Mouse (Mus musculus) heart, postnatal 14 days (tissue): ENCODE measurements around the gene Tes. TPM values are rescaled to one million over a fixed set of nuclear protein-coding genes. Genes with fewer than 3 reads are reported as not detected.
A peak's percentile ranks its signal among the peaks of the same experiment; 100 is the strongest.

ENCODE experiments used
- DNase-seq, 2 experiments: peaks; one replicate each; pipeline ENCODE4 v3.0.0; 2021 to 2022
- intact Hi-C: fragments of 180-260 bp; cut with DNase I; formaldehyde crosslinking; loops from one replicate; pipeline ENCODE4 v1.15.1; 2025
- total RNA-seq, 2 experiments: library from RNA; stranded (reverse); gene quantifications; 2 replicates each; pipeline ENCODE4 v1.2.3; 2021

Tes gene
- total RNA-seq, 2 experiments from 2014 or later, result 5.8 to 8.9 TPM

GRCm38 (mm10) chr6:17072763-17073484 lies 8.0 kb downstream of the Tes start:
- intact Hi-C loops, result no loop called here
- no peak for DNase-seq

DNA sequence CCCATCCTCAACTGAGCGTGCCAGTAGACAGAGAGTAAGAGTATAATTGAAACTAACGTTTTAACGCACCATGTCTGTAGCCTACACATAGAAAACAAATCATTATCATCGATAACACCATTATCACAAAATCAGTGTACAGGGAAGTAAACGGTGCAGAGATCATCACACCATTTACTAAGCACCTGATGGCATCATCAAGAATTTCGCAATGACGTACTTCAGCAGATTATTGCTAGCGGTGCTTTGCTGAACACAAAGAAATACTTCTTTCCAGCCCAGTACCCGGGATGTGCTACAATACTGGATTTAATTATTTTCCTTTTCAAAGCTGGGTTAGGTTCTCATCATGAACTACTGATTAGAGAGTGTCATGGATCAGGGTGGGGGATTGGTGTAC lies 12.3 kb downstream of the Tes start:
- DNase-seq, result no peak
- intact Hi-C loops, result no loop called here

DNA sequence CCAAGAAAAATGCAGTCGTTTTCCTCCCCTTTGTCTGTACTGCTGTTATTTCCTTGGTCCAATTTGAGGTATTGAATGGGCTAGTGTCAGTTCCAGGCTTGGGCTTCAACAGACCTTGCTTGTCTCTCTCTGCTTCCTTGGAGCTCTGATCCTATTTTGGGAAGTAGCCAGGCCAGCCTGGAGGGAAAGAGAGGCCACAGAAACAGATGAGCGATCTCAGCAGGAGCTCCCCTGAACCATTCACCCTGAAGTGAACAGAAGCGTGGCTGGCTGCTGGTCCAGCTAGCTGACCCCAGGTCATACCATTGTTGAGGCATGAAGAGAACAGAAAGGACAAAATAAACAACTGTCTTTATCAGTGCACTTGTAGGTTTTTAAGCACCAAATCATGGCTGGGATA lies 12.8 kb downstream of the Tes start:
- intact Hi-C loops, result no loop called here
- DNase-seq, result no peak

GRCm38 (mm10) chr6:17079304-17079703 lies 14.4 kb downstream of the Tes start:
- DNase-seq, result peak in 1 of 2 experiments; percentile 18
- intact Hi-C loops, result no loop called here

- no peak for DNase-seq
- intact Hi-C loops, result no loop called here
These were observed 14.9 kb downstream of the Tes start for GRCm38 (mm10) chr6:17079826-17080225.

DNA sequence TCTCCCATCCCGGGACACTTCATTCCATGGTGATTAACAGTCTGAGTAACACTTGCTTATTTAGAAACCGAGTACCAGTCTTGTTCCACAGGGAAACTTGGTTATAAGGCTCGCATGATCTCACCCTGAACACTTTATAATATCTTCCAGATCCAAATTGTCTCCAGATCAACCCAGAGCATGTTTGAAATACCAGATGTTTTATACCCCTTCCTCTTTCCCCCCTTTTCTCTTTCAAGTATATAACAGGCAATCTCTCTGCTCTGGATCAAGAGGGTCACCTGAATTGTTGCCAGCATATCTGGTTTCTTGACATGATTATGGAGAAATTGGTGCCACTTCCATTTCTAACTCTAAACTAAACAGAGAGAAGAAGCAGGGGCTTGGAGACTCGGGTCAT lies 17.3 kb downstream of the Tes start:
- intact Hi-C loops, result no loop called here
- no peak for DNase-seq

DNA sequence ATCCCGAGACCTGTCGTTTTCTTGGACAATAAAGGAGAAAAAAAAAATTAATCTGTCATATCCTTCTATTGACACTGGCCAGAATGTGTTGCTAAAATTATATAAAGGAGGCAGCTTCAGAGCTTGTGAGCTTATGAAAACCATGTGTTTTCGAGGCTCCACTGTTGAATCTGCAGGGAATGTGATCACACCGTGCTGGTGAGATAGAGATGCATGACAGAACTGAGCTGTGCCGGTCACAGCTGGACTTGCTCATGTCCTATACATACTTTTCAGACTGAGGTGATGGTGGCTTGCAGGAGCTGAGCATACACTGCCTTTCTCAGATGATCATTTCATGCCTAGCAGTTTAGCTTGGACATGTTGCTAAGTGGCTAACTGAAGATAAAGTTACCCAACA lies 17.9 kb downstream of the Tes start:
- no peak for DNase-seq
- intact Hi-C loops, result no loop called here

- intact Hi-C loops, result loop anchor here (1.0 to 2.0 kb wide), 2 partner anchors 59 to 63 kb away; no protein-coding TSS in a partner anchor
- DNase-seq, result peak; percentile 73 to 82
These were observed 22.5 kb downstream of the Tes start for GRCm38 (mm10) chr6:17087485-17087884.

GRCm38 (mm10) chr6:17097301-17097700 lies 32.4 kb downstream of the Tes start:
- DNase-seq, result no peak
- intact Hi-C loops, result no loop called here

DNA sequence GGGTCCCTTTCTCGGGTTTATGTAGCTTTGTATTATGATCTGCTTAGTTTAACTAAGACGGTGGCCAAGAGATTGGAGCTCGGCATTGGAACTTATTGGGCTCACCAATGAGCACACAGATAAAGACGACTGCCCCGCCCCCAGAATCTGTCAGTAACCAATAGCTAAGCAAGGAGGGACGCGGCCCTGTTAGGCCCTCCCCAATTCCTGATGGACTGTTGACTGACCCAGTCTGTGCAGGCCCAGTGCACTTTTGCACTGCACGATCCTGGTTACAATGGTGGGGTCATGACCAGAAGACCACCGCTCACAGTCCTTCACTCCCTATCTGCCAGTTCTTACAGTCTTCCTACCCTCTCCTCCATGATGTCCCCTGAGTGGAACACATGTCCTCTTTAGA lies 33.6 kb downstream of the Tes start:
- DNase-seq, result no peak
- intact Hi-C loops, result no loop called here

- intact Hi-C loops, result no loop called here
- no peak for DNase-seq
These were observed 34.7 kb downstream of the Tes start for GRCm38 (mm10) chr6:17099477-17100130.

- intact Hi-C loops, result loop anchor here (1.0 to 5.0 kb wide), 3 partner anchors 254 to 484 kb away; partner anchors contain the start of gene Met
- peak; percentile 48 to 66 for DNase-seq
These were observed 40.8 kb downstream of the Tes start for GRCm38 (mm10) chr6:17105714-17106113.

GRCm38 (mm10) chr6:17106493-17106892 lies 41.5 kb downstream of the Tes start:
- intact Hi-C loops, result loop anchor here (5.0 kb wide), 1 partner anchor 356 kb away; the partner anchor contains the start of gene Met
- no peak for DNase-seq

GRCm38 (mm10) chr6:17109204-17109603 lies 44.3 kb downstream of the Tes start:
- intact Hi-C loops, result loop anchor here (5.0 kb wide), 1 partner anchor 353 kb away; the partner anchor contains the start of gene Met
- DNase-seq, result no peak

- peak; percentile 13 to 29 for DNase-seq
- intact Hi-C loops, result loop anchor here (1.0 to 5.0 kb wide), 3 partner anchors 60 to 249 kb away; no protein-coding TSS in a partner anchor
These were observed 45.7 kb downstream of the Tes start for GRCm38 (mm10) chr6:17110564-17111100.

- intact Hi-C loops, result loop anchor here (5.0 kb wide), 1 partner anchor 110 kb away; no protein-coding TSS in a partner anchor
- DNase-seq, result no peak
These were observed 47.1 kb downstream of the Tes start for GRCm38 (mm10) chr6:17112081-17112480.

DNA sequence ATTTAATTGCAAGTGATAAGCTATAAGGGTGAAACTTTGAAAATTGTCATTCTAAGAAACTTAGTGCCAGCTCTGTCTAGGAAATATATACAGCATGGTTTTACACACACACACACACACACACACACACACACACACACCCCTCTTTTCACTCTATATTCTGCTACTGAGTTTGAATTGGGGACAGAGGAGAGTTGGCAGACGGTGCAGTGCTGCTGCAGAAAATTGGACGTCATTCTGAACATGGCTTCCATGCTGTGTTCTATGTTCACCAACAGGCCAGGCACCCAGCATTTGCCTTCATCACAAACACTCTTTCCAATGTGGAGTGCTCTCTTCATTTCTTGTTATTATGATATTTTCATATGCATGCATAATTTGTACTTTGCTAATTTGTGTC lies 48.0 kb downstream of the Tes start:
- intact Hi-C loops, result loop anchor here (5.0 kb wide), 1 partner anchor 109 kb away; no protein-coding TSS in a partner anchor
- no peak for DNase-seq

GRCm38 (mm10) chr6:17114588-17114987 lies 49.6 kb downstream of the Tes start:
- intact Hi-C loops, result loop anchor here (2.0 to 5.0 kb wide), 2 partner anchors 108 to 192 kb away; partner anchors contain the start of gene Cav1
- no peak for DNase-seq

GRCm38 (mm10) chr6:17115046-17115790 lies 50.3 kb downstream of the Tes start:
- intact Hi-C loops, result loop anchor here (2.0 to 5.0 kb wide), 2 partner anchors 37 to 192 kb away; partner anchors contain the start of gene Cav1
- DNase-seq, result peak; percentile 11 to 26

GRCm38 (mm10) chr6:17119521-17120232 lies 54.7 kb downstream of the Tes start:
- intact Hi-C loops, result loop anchor here (5.0 kb wide), 1 partner anchor 33 kb away; no protein-coding TSS in a partner anchor
- DNase-seq, result no peak
